Mouse (Mus musculus) hindbrain, embryonic 16.5 days (tissue): ENCODE results near the gene Wdr45b. TPM values are rescaled to one million over a fixed set of nuclear protein-coding genes. Genes with fewer than 3 reads are reported as not detected.
"Not testable (repeated sequence)": the region's sequence is repeated elsewhere in the genome, so short reads cannot be mapped to it uniquely, and the experiment has no call there.

Experiments
- ATAC-seq: fragments of 200-750 bp; cut with Nextera tagmentation; 2 replicates; pipeline ENCODE4 v1.8.0; 2017; ENCODE audit warnings: moderate TSS enrichment, moderate library complexity
- H3K27ac ChIP-seq: fragments of 300-500 bp; sonication (generic); 2 replicates; pipeline ENCODE4 v1.5.1; 2014; ENCODE audit warnings: low read depth, mild to moderate bottlenecking, control low read depth, low read length, moderate library complexity
- H3K27me3 ChIP-seq: fragments of 300-500 bp; sonication (generic); replicated peaks from 2 replicates; pipeline ENCODE4 v1.6.1; 2014; ENCODE audit warnings: low read length; ENCODE audit not compliant: control insufficient read depth, insufficient read depth
- H3K36me3 ChIP-seq: fragments of 300-500 bp; sonication (generic); 2 replicates; pipeline ENCODE4 v1.6.1; 2014; ENCODE audit warnings: mild to moderate bottlenecking, low read length, moderate library complexity, mixed read lengths; ENCODE audit not compliant: control insufficient read depth, insufficient read depth
- H3K4me1 ChIP-seq: fragments of 300-500 bp; sonication (generic); 2 replicates; pipeline ENCODE4 v1.6.1; 2014; ENCODE audit warnings: low read depth, low read length; ENCODE audit not compliant: control insufficient read depth, insufficient read depth
- H3K4me2 ChIP-seq: fragments of 300-500 bp; sonication (generic); 2 replicates; pipeline ENCODE4 v1.6.1; 2014; ENCODE audit warnings: mild to moderate bottlenecking, low read length, control low read depth, moderate library complexity
- H3K4me3 ChIP-seq: fragments of 300-500 bp; sonication (generic); 2 replicates; pipeline ENCODE4 v1.5.1; 2014; ENCODE audit warnings: mild to moderate bottlenecking, low read length, control low read depth, moderate library complexity
- H3K9ac ChIP-seq: fragments of 300-500 bp; sonication (generic); 2 replicates; pipeline ENCODE4 v1.6.1; 2014; ENCODE audit warnings: low read depth, mild to moderate bottlenecking, control low read depth, low read length, moderate library complexity
- H3K9me3 ChIP-seq: fragments of 300-500 bp; sonication (generic); 2 replicates; pipeline ENCODE4 v1.6.1; 2014; ENCODE audit warnings: mild to moderate bottlenecking, low read length, moderate library complexity; ENCODE audit not compliant: control insufficient read depth
- WGBS: fragments of 180-500 bp; shearing (Covaris S2); extraction: QIAGEN DNeasy Blood & Tissue Kit; methylation state at CpG from one replicate; pipeline ENCODE4 v1.1.7; 2014; 5-methylcytosine and 5-hydroxymethylcytosine counted together
- polyA plus RNA-seq: library from polyadenylated mRNA; unstranded; fragments of >200 nt; fragmentation: Nextera tagmentation; extraction: Ambion mirVana; gene quantifications from 2 replicates; pipeline ENCODE4 v1.2.1, GENCODE M21; 2015

Wdr45b gene
- polyA plus RNA-seq, 1 experiment from 2014 or later: 87.3 TPM

DNA sequence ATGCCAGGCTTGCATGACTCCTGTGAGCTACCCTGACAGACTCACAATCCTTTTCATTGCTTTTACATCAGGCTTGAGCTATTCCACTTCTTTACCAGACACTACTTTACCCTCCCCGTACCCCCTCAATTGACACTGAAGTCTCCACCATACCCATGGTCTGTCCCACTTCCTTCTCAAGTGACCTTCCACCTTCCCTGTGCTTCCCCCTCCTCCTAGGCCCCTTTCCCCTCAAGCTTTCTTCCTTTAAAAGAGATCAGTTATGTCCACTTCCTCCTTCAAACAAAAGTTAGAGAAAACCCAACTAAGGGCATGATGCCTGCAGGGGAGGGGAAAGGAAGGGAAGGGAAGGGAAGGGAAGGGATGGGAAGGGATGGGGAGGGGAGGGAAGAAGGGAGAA lies 14.0 kb downstream of the Wdr45b start:
- no peaks in the 10 kb centered on the region for H3K9me3 ChIP-seq
- WGBS: 86% methylated on average over 1 of the region's 1 CpGs
- H3K4me2 ChIP-seq: no peak overlapping the region
- H3K4me1 ChIP-seq: no peaks in the 10 kb centered on the region
- no peak overlapping the region for H3K4me3 ChIP-seq
- no peak overlapping the region for H3K9ac ChIP-seq
- no peaks in the 10 kb centered on the region for H3K27me3 ChIP-seq
- ATAC-seq: no peak
- peaks cover 4% of the 10 kb centered on the region for H3K36me3 ChIP-seq
- H3K27ac ChIP-seq: no peak overlapping the region

DNA sequence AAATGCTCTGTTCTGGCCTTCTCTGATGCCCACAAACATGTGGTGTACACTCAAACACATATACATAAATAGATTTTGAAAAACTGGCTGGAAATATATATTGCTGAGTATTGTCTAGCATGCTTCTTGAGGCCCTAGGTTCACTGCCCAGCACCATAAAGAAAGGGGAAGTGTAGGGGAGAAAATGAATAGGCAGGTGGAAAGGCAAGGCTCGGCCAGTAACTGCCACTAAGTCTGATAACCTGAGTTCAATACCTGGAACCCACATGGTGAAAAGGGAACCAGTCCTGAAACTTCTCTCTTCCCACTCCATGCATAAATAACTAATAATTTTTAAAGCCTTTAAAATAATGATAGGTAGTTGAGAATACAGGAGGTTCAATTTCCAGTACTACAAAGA lies 14.6 kb downstream of the Wdr45b start:
- no peak overlapping the region for H3K9ac ChIP-seq
- H3K4me3 ChIP-seq: no peak overlapping the region
- ATAC-seq: no peak
- H3K27ac ChIP-seq: no peak overlapping the region
- H3K36me3 ChIP-seq: peaks cover 4% of the 10 kb centered on the region
- H3K4me1 ChIP-seq: no peaks in the 10 kb centered on the region
- H3K9me3 ChIP-seq: no peaks in the 10 kb centered on the region
- H3K27me3 ChIP-seq: no peaks in the 10 kb centered on the region
- H3K4me2 ChIP-seq: no peak overlapping the region
- 90% methylated on average over 1 of the region's 1 CpGs for WGBS

DNA sequence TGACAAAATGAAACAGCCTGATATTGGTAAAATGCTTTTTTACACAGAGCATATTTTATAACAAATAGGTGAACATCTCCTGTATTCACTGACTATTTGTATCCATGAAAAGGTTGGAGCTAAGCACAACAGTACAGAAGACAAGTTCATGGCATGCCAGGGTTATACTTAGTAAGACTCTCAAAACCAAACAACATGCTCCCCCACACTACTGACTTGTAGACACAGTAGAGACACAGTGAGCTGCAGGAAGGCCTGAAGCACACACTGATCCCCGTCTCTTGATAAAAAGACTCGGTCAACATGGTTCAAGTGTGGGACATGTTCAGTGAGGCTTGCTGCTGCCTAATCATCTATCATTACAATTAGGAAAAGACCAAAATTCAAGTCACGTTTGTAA lies 22.6 kb downstream of the Wdr45b start:
- H3K27me3 ChIP-seq: no peaks in the 10 kb centered on the region
- H3K4me2 ChIP-seq: no peak overlapping the region
- H3K9me3 ChIP-seq: no peaks in the 10 kb centered on the region
- no peaks in the 10 kb centered on the region for H3K4me1 ChIP-seq
- H3K4me3 ChIP-seq: no peak overlapping the region
- H3K27ac ChIP-seq: no peak overlapping the region
- no peak overlapping the region for H3K9ac ChIP-seq
- ATAC-seq: no peak
- peaks cover 17% of the 10 kb centered on the region for H3K36me3 ChIP-seq
- 95% methylated on average over 3 of the region's 3 CpGs for WGBS

DNA sequence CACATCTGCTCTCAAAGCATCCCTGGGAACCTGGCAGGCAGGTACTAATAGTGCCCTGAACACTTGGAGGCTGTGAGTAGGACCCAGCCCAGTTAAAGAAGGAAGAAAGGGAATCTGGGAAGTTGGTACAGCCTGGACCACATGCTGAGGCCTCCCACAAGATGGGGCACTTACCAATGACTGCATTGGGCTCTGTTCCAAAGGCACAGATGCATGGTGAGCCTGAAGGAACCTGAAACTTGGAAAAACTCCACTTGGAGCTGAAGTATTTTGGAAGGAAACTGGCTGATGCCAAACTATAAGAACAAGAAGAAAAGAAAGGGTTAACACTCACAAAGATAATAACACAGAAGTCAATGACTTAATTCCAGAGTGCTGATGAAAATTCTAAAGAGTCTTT lies 25.6 kb downstream of the Wdr45b start:
- Histone ChIP-seq H3K4me2 (no peak overlapping the region), H3K36me3 (peaks cover 12% of the 10 kb centered on the region; the same call in 1 of the 2 replicates), H3K27ac (no peak overlapping the region), H3K4me3 (no peak overlapping the region), H3K9me3 (no peaks in the 10 kb centered on the region), H3K9ac (no peak overlapping the region), H3K4me1 (no peaks in the 10 kb centered on the region), H3K27me3 (no peaks in the 10 kb centered on the region)
- ATAC-seq: no peak

DNA sequence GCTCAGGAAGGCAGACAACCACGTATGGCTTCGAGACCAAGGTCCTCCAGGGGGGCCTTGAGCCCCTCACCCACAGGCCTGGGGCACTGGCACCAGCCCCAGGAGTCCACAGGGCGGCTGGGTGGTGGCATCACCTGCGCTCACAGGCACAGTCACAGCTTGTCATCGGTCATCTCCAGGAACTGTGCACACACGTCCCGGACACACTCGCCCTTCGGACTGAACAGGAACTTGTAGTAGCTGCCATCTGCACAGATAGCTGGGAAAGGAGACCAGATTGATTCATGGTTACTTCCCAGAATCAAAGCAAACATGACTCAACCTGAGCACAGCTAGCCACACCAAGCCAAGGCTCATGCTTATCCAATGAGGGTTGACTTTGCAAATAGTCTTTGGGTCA lies 26.0 kb downstream of the Wdr45b start:
- H3K4me3 ChIP-seq: no peak overlapping the region
- H3K4me2 ChIP-seq: no peak overlapping the region
- ATAC-seq: no peak
- H3K9ac ChIP-seq: no peak overlapping the region
- no peaks in the 10 kb centered on the region for H3K9me3 ChIP-seq
- no peaks in the 10 kb centered on the region for H3K27me3 ChIP-seq
- H3K4me1 ChIP-seq: no peaks in the 10 kb centered on the region
- 96% methylated on average over 9 of the region's 9 CpGs for WGBS
- no peak overlapping the region for H3K27ac ChIP-seq
- H3K36me3 ChIP-seq: peaks cover 12% of the 10 kb centered on the region; the same call in 1 of the 2 replicates

DNA sequence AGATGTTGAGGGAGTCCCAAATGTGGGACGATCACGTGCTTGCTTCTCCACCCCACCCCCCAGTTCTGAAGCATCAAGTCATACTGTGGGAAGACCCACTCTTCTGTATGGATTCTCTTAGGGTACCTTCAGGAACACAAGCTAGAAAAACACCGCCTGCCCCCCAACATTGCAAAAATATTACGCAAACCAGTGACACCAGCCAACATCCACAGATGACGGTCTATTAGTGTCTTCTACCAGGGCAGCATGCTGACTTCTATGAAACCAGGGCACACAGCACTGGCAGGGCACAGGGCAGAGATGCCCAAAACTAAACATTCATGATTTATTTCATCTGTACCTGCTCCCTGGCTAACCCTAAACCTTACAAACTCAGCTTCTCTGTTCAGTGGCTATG lies 27.6 kb downstream of the Wdr45b start:
- Histone ChIP-seq H3K27me3 (no peaks in the 10 kb centered on the region), H3K4me1 (no peaks in the 10 kb centered on the region), H3K4me3 (no peak overlapping the region), H3K9me3 (no peaks in the 10 kb centered on the region), H3K9ac (no peak overlapping the region), H3K4me2 (no peak overlapping the region), H3K27ac (no peak overlapping the region), H3K36me3 (peaks cover 12% of the 10 kb centered on the region; the same call in 1 of the 2 replicates)
- 94% methylated on average over 5 of the region's 5 CpGs for WGBS
- no peak for ATAC-seq

DNA sequence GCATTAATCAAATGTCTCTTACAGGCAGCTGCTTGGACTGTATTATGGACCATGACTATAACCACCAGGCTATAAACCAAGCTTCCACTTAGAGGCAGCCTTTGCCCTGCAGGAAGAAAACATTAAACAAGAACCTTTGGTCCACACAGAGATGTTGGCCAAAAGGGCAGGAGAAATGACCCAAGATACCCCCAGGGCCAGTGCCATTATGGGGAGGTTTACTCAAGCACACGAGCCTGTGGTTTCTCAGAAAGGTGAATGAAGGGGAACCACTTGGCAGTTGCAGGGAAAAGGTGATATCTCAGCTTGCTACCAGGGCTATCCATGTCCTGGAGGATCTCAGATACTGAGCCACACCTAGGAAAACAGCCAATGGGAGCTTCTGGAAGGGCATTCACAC lies 28.2 kb downstream of the Wdr45b start:
- Histone ChIP-seq H3K9me3 (no peaks in the 10 kb centered on the region), H3K36me3 (peaks cover 12% of the 10 kb centered on the region; the same call in 1 of the 2 replicates), H3K27ac (no peak overlapping the region), H3K9ac (no peak overlapping the region), H3K4me3 (no peak overlapping the region), H3K27me3 (no peaks in the 10 kb centered on the region), H3K4me1 (no peaks in the 10 kb centered on the region), H3K4me2 (no peak overlapping the region)
- ATAC-seq: no peak
- WGBS: 91% methylated on average over 1 of the region's 1 CpGs

DNA sequence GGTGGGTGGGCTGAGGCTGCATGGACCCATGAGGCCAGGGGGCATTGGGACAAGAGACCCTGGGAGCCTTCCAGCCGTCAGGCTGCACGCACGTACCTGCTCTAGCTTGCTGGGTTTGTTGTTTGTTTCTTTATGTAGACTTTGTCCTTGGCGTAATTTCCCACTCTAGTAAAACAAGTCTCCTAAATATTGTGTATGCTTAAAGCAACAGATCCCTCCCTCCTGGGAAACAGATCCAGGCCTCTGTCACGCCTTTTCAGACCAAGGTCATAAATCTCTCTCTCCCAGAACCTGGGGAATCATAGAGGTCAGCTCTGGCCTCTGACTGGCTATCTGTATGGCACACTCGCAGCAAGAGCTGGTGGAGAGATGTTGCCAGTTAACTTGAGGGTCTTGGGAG lies 46.5 kb downstream of the Wdr45b start:
- not testable (repeated sequence) for H3K4me2 ChIP-seq, H3K4me3 ChIP-seq, ATAC-seq, H3K27me3 ChIP-seq, H3K4me1 ChIP-seq, H3K27ac ChIP-seq, H3K9me3 ChIP-seq, H3K9ac ChIP-seq
- H3K36me3 ChIP-seq: peaks cover 34% of the 10 kb centered on the region
- 96% methylated on average over 6 of the region's 6 CpGs for WGBS

DNA sequence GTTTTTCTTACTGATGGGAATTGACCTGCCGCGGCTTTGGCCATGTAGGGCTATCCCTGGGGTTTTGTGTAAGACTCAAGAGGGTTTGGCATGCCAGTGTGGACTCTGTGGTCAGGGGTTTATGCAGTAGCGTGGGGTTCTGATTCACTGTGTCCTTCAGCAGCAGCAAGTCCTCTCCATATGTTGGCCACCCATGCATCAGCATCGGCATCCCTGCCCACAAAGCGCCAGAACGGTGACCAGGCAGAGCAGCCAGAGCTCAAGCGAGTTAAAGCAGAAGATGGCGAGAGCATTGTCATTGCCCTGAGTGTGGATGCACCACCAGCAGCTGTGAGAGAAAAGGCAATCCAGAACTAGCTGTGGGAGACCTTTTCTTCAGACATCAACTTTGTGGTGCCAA lies 47.6 kb downstream of the Wdr45b start:
- no peak for ATAC-seq
- no peaks in the 10 kb centered on the region for H3K27me3 ChIP-seq
- no peak overlapping the region for H3K27ac ChIP-seq
- no peak overlapping the region for H3K9ac ChIP-seq
- H3K9me3 ChIP-seq: no peaks in the 10 kb centered on the region
- no peaks in the 10 kb centered on the region for H3K4me1 ChIP-seq
- no peak overlapping the region for H3K4me3 ChIP-seq
- H3K36me3 ChIP-seq: peaks cover 39% of the 10 kb centered on the region
- 94% methylated on average over 8 of the region's 8 CpGs for WGBS
- no peak overlapping the region for H3K4me2 ChIP-seq

DNA sequence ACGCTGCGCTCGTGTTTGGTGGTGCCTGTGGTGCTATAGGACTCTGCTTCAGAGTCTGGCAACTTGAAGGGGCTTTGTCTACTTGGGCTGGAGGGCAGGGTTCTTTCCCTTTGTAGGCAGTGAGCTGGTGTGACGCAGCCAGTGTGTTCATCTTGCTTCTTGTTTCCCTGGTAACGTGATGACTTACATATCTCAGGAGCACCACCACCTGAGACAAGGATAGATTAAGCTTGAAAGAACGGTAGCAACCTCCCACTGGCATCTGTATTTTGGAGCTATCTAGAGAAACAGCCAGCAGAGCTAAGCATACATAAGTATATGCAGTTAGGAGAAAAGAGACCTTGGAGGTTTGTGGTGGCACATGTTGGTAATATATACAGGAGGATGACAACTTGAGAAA lies 48.9 kb downstream of the Wdr45b start:
- 86% methylated on average over 6 of the region's 6 CpGs for WGBS

More for the DNA sequence above, 48.9 kb downstream of the Wdr45b start:
- no peak overlapping the region for H3K9ac ChIP-seq
- H3K27me3 ChIP-seq: no peaks in the 10 kb centered on the region
- H3K4me1 ChIP-seq: no peaks in the 10 kb centered on the region
- peaks cover 41% of the 10 kb centered on the region for H3K36me3 ChIP-seq
- H3K27ac ChIP-seq: no peak overlapping the region; the same call in 1 of the 2 replicates
- no peak overlapping the region for H3K4me2 ChIP-seq
- ATAC-seq: no peak
- H3K9me3 ChIP-seq: no peaks in the 10 kb centered on the region
- H3K4me3 ChIP-seq: no peak overlapping the region
